Mouse (Mus musculus): ENCODE data around the gene Hmgcl. TPM values are rescaled to one million over a fixed set of nuclear protein-coding genes. Genes with fewer than 3 reads are reported as not detected.

Gene Hmgcl
- 70.4 and 71.0 TPM in 2 replicates for polyA plus RNA-seq (2014; fragmentation: Nextera tagmentation; extraction: Ambion mirVana)

- H3K36me3 ChIP-seq (ENCODE audit: control insufficient read depth, insufficient read depth, low read length) = peaks cover under 1% of the 10 kb centered on the region; the same call in 1 of the 2 replicates
- H3K4me3 ChIP-seq (ENCODE audit: low read depth, low read length) = peak within 1 kb of the TSS; percentile 75
- peak; percentile 97 for ATAC-seq
- H3K27ac ChIP-seq (ENCODE audit: low read depth, low read length) = 0 out of 2 replicates have a peak within 1 kb of the TSS, but pooled peaks have one; percentile 23
- no peaks in the 10 kb centered on the region for H3K27me3 ChIP-seq (replicated peaks; ENCODE audit: control insufficient read depth, insufficient read depth, low read length)
- under 1% methylated on average over 23 of the region's 23 CpGs for WGBS
- peak within 1 kb of the TSS; percentile 83 for H3K9ac ChIP-seq (ENCODE audit: low read length)
- H3K4me2 ChIP-seq (ENCODE audit: low read length) = peak within 1 kb of the TSS; percentile 84
- H3K9me3 ChIP-seq (replicated peaks; ENCODE audit: control insufficient read depth, low read length) = no peaks in the 10 kb centered on the region
- DNase-seq (ENCODE audit: low spot score) = peak; percentile 97
- peaks cover 4% of the 10 kb centered on the region for H3K4me1 ChIP-seq (ENCODE audit: control insufficient read depth, insufficient read depth, low read length)
Observed at GRCm38 (mm10) chr4:135946278-135946658, at the start of gene Hmgcl. Hmgcl (plus strand) TSS chr4:135946448.

- H3K9me3 ChIP-seq (replicated peaks; ENCODE audit: control insufficient read depth, low read length) = no peaks in the 10 kb centered on the region
- ATAC-seq = no peak
- no peak overlapping the region for H3K9ac ChIP-seq (ENCODE audit: low read length)
- H3K4me1 ChIP-seq (ENCODE audit: control insufficient read depth, insufficient read depth, low read length) = no peaks in the 10 kb centered on the region
- no peak overlapping the region for H3K4me3 ChIP-seq (ENCODE audit: low read depth, low read length)
- no peak overlapping the region for H3K27ac ChIP-seq (ENCODE audit: low read depth, low read length)
- H3K4me2 ChIP-seq (ENCODE audit: low read length) = no peak overlapping the region
- H3K27me3 ChIP-seq (replicated peaks; ENCODE audit: control insufficient read depth, insufficient read depth, low read length) = no peaks in the 10 kb centered on the region
- no peak for DNase-seq (ENCODE audit: low spot score)
- H3K36me3 ChIP-seq (ENCODE audit: control insufficient read depth, insufficient read depth, low read length) = no peaks in the 10 kb centered on the region
- WGBS = 82% methylated on average over 8 of the region's 9 CpGs
Observed at GRCm38 (mm10) chr4:135898380-135899049, 47.7 kb upstream of the Hmgcl start.

- DNase-seq (ENCODE audit: low spot score) (no peak), ATAC-seq (no peak)
- H3K9ac ChIP-seq (ENCODE audit: low read length) = no peak overlapping the region
- no peak overlapping the region for H3K4me2 ChIP-seq (ENCODE audit: low read length)
- no peaks in the 10 kb centered on the region for H3K9me3 ChIP-seq (replicated peaks; ENCODE audit: control insufficient read depth, low read length)
- WGBS = 87% methylated on average over 7 of the region's 7 CpGs
- H3K36me3 ChIP-seq (ENCODE audit: control insufficient read depth, insufficient read depth, low read length) = no peaks in the 10 kb centered on the region
- H3K4me3 ChIP-seq (ENCODE audit: low read depth, low read length) = no peak overlapping the region
- no peak overlapping the region for H3K27ac ChIP-seq (ENCODE audit: low read depth, low read length)
- no peaks in the 10 kb centered on the region for H3K4me1 ChIP-seq (ENCODE audit: control insufficient read depth, insufficient read depth, low read length)
- no peaks in the 10 kb centered on the region for H3K27me3 ChIP-seq (replicated peaks; ENCODE audit: control insufficient read depth, insufficient read depth, low read length)
Observed at GRCm38 (mm10) chr4:135899050-135899448, 47.2 kb upstream of the Hmgcl start.

GRCm38 (mm10) chr4:135900008-135900407 is 46.2 kb upstream of the Hmgcl start:
- no peak for DNase-seq (ENCODE audit: low spot score)
- no peak overlapping the region for H3K27ac ChIP-seq (ENCODE audit: low read depth, low read length)
- H3K4me3 ChIP-seq (ENCODE audit: low read depth, low read length) = no peak overlapping the region
- no peak for ATAC-seq
- WGBS = 79% methylated on average over 5 of the region's 5 CpGs
- no peaks in the 10 kb centered on the region for H3K4me1 ChIP-seq (ENCODE audit: control insufficient read depth, insufficient read depth, low read length)
- no peaks in the 10 kb centered on the region for H3K36me3 ChIP-seq (ENCODE audit: control insufficient read depth, insufficient read depth, low read length)
- H3K27me3 ChIP-seq (replicated peaks; ENCODE audit: control insufficient read depth, insufficient read depth, low read length) = no peaks in the 10 kb centered on the region
- H3K4me2 ChIP-seq (ENCODE audit: low read length) = no peak overlapping the region
- H3K9ac ChIP-seq (ENCODE audit: low read length) = no peak overlapping the region
- no peaks in the 10 kb centered on the region for H3K9me3 ChIP-seq (replicated peaks; ENCODE audit: control insufficient read depth, low read length)

- no peak overlapping the region for H3K4me3 ChIP-seq (ENCODE audit: low read depth, low read length)
- no peak overlapping the region for H3K4me2 ChIP-seq (ENCODE audit: low read length)
- ATAC-seq = no peak
- H3K27ac ChIP-seq (ENCODE audit: low read depth, low read length) = no peak overlapping the region
- H3K9ac ChIP-seq (ENCODE audit: low read length) = no peak overlapping the region
- H3K36me3 ChIP-seq (ENCODE audit: control insufficient read depth, insufficient read depth, low read length) = no peaks in the 10 kb centered on the region
- no peak for DNase-seq (ENCODE audit: low spot score)
- H3K4me1 ChIP-seq (ENCODE audit: control insufficient read depth, insufficient read depth, low read length) = no peaks in the 10 kb centered on the region
- no peaks in the 10 kb centered on the region for H3K9me3 ChIP-seq (replicated peaks; ENCODE audit: control insufficient read depth, low read length)
- H3K27me3 ChIP-seq (replicated peaks; ENCODE audit: control insufficient read depth, insufficient read depth, low read length) = no peaks in the 10 kb centered on the region
- WGBS = 86% methylated on average over 4 of the region's 4 CpGs
Observed at GRCm38 (mm10) chr4:135902606-135903242, 43.5 kb upstream of the Hmgcl start.

- Histone ChIP-seq H3K4me2 (ENCODE audit: low read length) (no peak overlapping the region), H3K9ac (ENCODE audit: low read length) (no peak overlapping the region), H3K27ac (ENCODE audit: low read depth, low read length) (no peak overlapping the region), H3K9me3 (replicated peaks; ENCODE audit: control insufficient read depth, low read length) (no peaks in the 10 kb centered on the region), H3K36me3 (ENCODE audit: control insufficient read depth, insufficient read depth, low read length) (no peaks in the 10 kb centered on the region), H3K4me3 (ENCODE audit: low read depth, low read length) (no peak overlapping the region), H3K27me3 (replicated peaks; ENCODE audit: control insufficient read depth, insufficient read depth, low read length) (no peaks in the 10 kb centered on the region), H3K4me1 (ENCODE audit: control insufficient read depth, insufficient read depth, low read length) (no peaks in the 10 kb centered on the region)
- 47% methylated on average over 1 of the region's 1 CpGs for WGBS
- ATAC-seq (no peak), DNase-seq (ENCODE audit: low spot score) (no peak)
Observed at GRCm38 (mm10) chr4:135904810-135905209, 41.4 kb upstream of the Hmgcl start.

- H3K36me3 ChIP-seq (ENCODE audit: control insufficient read depth, insufficient read depth, low read length) = no peaks in the 10 kb centered on the region
- H3K27me3 ChIP-seq (replicated peaks; ENCODE audit: control insufficient read depth, insufficient read depth, low read length) = no peaks in the 10 kb centered on the region
- H3K9ac ChIP-seq (ENCODE audit: low read length) = no peak overlapping the region
- no peak overlapping the region for H3K4me3 ChIP-seq (ENCODE audit: low read depth, low read length)
- H3K4me1 ChIP-seq (ENCODE audit: control insufficient read depth, insufficient read depth, low read length) = no peaks in the 10 kb centered on the region
- H3K4me2 ChIP-seq (ENCODE audit: low read length) = no peak overlapping the region
- ATAC-seq = no peak
- no peak overlapping the region for H3K27ac ChIP-seq (ENCODE audit: low read depth, low read length)
- DNase-seq (ENCODE audit: low spot score) = no peak
- WGBS = 93% methylated on average over 3 of the region's 3 CpGs
- H3K9me3 ChIP-seq (replicated peaks; ENCODE audit: control insufficient read depth, low read length) = no peaks in the 10 kb centered on the region
Observed at GRCm38 (mm10) chr4:135906633-135907032, 39.6 kb upstream of the Hmgcl start.

- Histone ChIP-seq H3K4me1 (ENCODE audit: control insufficient read depth, insufficient read depth, low read length) (0 out of 2 replicates have a peak, but pooled peaks cover 3% of the 10 kb centered on the region), H3K27me3 (replicated peaks; ENCODE audit: control insufficient read depth, insufficient read depth, low read length) (no peaks in the 10 kb centered on the region), H3K4me3 (ENCODE audit: low read depth, low read length) (no peak overlapping the region), H3K9ac (ENCODE audit: low read length) (no peak overlapping the region), H3K4me2 (ENCODE audit: low read length) (no peak overlapping the region), H3K36me3 (ENCODE audit: control insufficient read depth, insufficient read depth, low read length) (no peaks in the 10 kb centered on the region), H3K9me3 (replicated peaks; ENCODE audit: control insufficient read depth, low read length) (no peaks in the 10 kb centered on the region), H3K27ac (ENCODE audit: low read depth, low read length) (no peak overlapping the region)
- DNase-seq (ENCODE audit: low spot score) (no peak), ATAC-seq (no peak)
- 74% methylated on average over 13 of the region's 13 CpGs for WGBS
Observed at GRCm38 (mm10) chr4:135909326-135910066, 36.8 kb upstream of the Hmgcl start.
